Mouse (Mus musculus) gastrocnemius, adult 8-10 months (tissue): ENCODE measurements around the gene Polrmt. TPM values are rescaled to one million over a fixed set of nuclear protein-coding genes. Genes with fewer than 3 reads are reported as not detected.

Experiments used
- DNase-seq, 2 experiments: peaks; one replicate each; pipeline ENCODE4 v3.0.0; 2022; ENCODE audit warnings: low spot score in 2 of 2
- total RNA-seq, 4 experiments: library from RNA; stranded (reverse); gene quantifications; 2 replicates each; pipeline ENCODE4 v1.2.4; 2022

Polrmt gene
- total RNA-seq, 4 experiments from 2014 or later, result 34.1 to 47.2 (median 38.3) TPM

DNA sequence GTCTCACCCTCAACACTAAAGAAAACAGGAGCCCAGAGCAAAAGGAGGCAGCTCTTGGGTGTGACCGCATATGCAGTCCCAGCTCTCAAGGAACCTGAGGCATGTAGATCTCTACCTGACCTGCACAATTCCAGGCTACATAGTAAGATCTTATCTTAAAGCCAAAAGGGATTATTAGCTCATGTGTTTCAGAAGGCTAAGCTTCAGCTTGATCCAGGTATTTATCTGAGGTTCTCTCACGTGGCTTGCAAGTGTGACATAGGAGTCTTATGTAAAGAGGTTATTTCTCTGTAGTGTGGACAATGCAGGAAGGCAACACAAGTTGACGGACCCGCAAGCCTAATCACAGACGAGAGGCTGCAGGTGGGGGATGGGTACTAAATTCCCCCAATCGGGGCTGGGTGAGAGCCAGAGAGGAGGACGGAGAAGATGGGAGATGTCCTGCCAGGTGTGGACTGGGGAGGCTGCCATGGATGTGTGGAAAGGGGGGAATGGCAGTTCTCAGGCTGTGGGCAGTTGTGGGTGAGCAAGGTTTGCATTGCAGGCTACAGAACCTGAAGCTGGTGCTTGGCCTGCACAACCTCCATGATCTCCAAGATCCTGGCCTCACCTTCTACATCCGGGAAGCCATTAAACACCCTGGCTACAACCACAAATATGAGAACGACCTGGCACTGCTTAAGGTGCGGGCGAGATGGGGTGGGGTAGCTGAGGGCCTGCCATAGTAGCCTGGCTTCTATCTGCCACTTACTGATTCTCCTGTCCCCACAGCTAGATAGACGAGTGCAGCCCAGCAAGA is 52.6 kb downstream of the Polrmt start:
- no peak for DNase-seq

DNA sequence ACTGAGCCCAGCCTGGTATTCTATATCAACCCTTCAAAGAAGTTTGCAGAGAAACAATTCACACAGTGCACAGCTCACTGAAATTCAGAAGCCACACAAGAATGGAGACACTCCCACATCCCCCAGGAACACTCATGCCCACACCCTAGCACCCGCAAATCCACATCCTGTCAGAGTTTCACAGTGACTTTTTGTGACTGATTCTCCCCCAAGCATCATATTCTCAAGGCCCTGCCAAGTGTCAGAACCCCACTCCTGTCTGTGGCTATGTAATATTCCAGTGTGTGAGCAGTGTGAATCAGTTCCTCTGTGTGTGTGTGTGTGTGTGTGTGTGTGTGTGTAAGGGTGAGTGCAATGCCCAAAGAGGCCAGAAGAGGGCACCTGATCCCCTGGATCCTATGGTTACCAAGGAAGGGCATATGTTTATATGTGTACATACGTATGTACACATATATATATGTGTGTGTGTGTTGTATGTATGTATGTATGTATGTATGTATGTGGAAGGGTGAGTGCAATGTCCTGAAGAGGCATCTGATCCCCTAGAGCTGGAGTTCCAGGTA is 54.3 kb downstream of the Polrmt start:
- no peak for DNase-seq

- no peak for DNase-seq
Measured at GRCm38 (mm10) chr10:79689178-79689577, 57.2 kb downstream of the Polrmt start.

- no peak for DNase-seq
Measured at GRCm38 (mm10) chr10:79688720-79689119, 57.7 kb downstream of the Polrmt start, which contains the start of gene Gzmm. Gzmm (plus strand) TSS chr10:79689020.

- DNase-seq, result no peak
Measured at GRCm38 (mm10) chr10:79687513-79687912, 58.9 kb downstream of the Polrmt start.

GRCm38 (mm10) chr10:79686691-79687090 is 59.7 kb downstream of the Polrmt start:
- peak in 1 of 2 experiments; percentile 65 for DNase-seq

- no peak for DNase-seq
Measured at GRCm38 (mm10) chr10:79686219-79686618, 60.2 kb downstream of the Polrmt start.

Other genes starting within 250 kb of the Polrmt start
- 1 to 10 TPM in 1 of 4 experiments, under 1 TPM in 3; 0.29 to 1.3 (median 0.50) TPM for gene Plpp2, start 212.8 kb downstream of the Polrmt start, total RNA-seq
- gene Mier2, start 191.4 kb downstream of the Polrmt start, total RNA-seq, result 10 to 100 TPM; 20.1 to 23.4 (median 21.2) TPM
- not detected for gene Theg, start 159.2 kb downstream of the Polrmt start, total RNA-seq
- gene C2cd4c, start 132.6 kb downstream of the Polrmt start, total RNA-seq, result 1 to 10 TPM in 1 of 4 experiments, under 1 TPM in 3; 0.22 to 1.1 (median 0.68) TPM
- gene Shc2, start 108.7 kb downstream of the Polrmt start, total RNA-seq, result 10 to 100 TPM in 2 of 4 experiments, 1 to 10 TPM in 2; 5.4 to 13.0 (median 8.7) TPM
- gene Odf3l2, start 100.8 kb downstream of the Polrmt start, total RNA-seq, result 100 to 1,000 TPM in 1 of 4 experiments, 10 to 100 TPM in 3; 32.0 to 113 (median 56.6) TPM
- not detected for gene Madcam1, start 82.0 kb downstream of the Polrmt start, total RNA-seq
- gene Tpgs1, start 77.2 kb downstream of the Polrmt start, total RNA-seq, result 10 to 100 TPM; 17.6 to 21.1 (median 20.1) TPM
- gene Cdc34, start 64.4 kb downstream of the Polrmt start, total RNA-seq, result 100 to 1,000 TPM; 381 to 451 (median 390) TPM
- 10 to 100 TPM in 3 of 4 experiments, 1 to 10 TPM in 1; 9.9 to 15.9 (median 10.2) TPM for gene Gzmm, start 57.6 kb downstream of the Polrmt start, total RNA-seq
- gene Bsg, start 42.1 kb downstream of the Polrmt start, total RNA-seq, result 100 to 1,000 TPM; 524 to 920 (median 651) TPM
- under 1 TPM; 0.39 to 0.86 (median 0.73) TPM for gene Hcn2, start 29.9 kb downstream of the Polrmt start, total RNA-seq
- gene Fgf22, start 8.5 kb upstream of the Polrmt start, total RNA-seq, result not detected
- 10 to 100 TPM; 51.9 to 80.5 (median 53.3) TPM for gene Rnf126, start 20.4 kb upstream of the Polrmt start, total RNA-seq
- 1 to 10 TPM in 2 of 4 experiments, under 1 TPM in 2; 0.73 to 1.2 (median 1.1) TPM for gene Fstl3, start 30.7 kb upstream of the Polrmt start, total RNA-seq
- gene Prss57, start 44.4 kb upstream of the Polrmt start, total RNA-seq, result not detected
- 10 to 100 TPM in 3 of 4 experiments, 1 to 10 TPM in 1; 6.8 to 12.3 (median 11.2) TPM for gene Palm, start 47.0 kb upstream of the Polrmt start, total RNA-seq
- not detected for gene Misp, start 74.4 kb upstream of the Polrmt start, total RNA-seq
- 10 to 100 TPM; 11.8 to 19.3 (median 14.8) TPM for gene Ptbp1, start 107.8 kb upstream of the Polrmt start, total RNA-seq
- gene Prtn3, start 127.9 kb upstream of the Polrmt start, total RNA-seq, result not detected
- gene Plppr3, start 128.1 kb upstream of the Polrmt start, total RNA-seq, result under 1 TPM in 1 of 4 experiments, not detected in 3; 0.40 TPM
- gene Elane, start 139.7 kb upstream of the Polrmt start, total RNA-seq, result not detected
- gene Cfd, start 144.3 kb upstream of the Polrmt start, total RNA-seq, result 100 to 1,000 TPM in 1 of 4 experiments, 10 to 100 TPM in 3; 10.7 to 257 (median 39.5) TPM
- gene Med16, start 162.3 kb upstream of the Polrmt start, total RNA-seq, result 10 to 100 TPM; 30.8 to 37.1 (median 32.9) TPM
- not detected for gene Gm26602, start 164.3 kb upstream of the Polrmt start, total RNA-seq
- gene Kiss1r, start 170.4 kb upstream of the Polrmt start, total RNA-seq, result under 1 TPM; 0.13 to 0.36 (median 0.22) TPM
- 100 to 1,000 TPM; 124 to 137 (median 129) TPM for gene R3hdm4, start 174.6 kb upstream of the Polrmt start, total RNA-seq
- 1 to 10 TPM; 1.5 to 2.3 (median 2.1) TPM for gene Arid3a, start 180.5 kb upstream of the Polrmt start, total RNA-seq
- 10 to 100 TPM; 20.1 to 26.7 (median 23.0) TPM for gene Wdr18, start 213.6 kb upstream of the Polrmt start, total RNA-seq
- under 1 TPM; 0.13 to 0.52 (median 0.36) TPM for gene Grin3b, start 224.1 kb upstream of the Polrmt start, total RNA-seq
- gene Tmem259, start 237.7 kb upstream of the Polrmt start, total RNA-seq, result 10 to 100 TPM; 67.9 to 81.4 (median 74.4) TPM
- 1 to 10 TPM; 2.7 to 5.3 (median 4.3) TPM for gene Cnn2, start 242.0 kb upstream of the Polrmt start, total RNA-seq
- 1 to 10 TPM; 7.3 to 8.6 (median 8.1) TPM for gene Abca7, start 249.9 kb upstream of the Polrmt start, total RNA-seq